Mouse (Mus musculus) ovary, postnatal 10 days (tissue): Measurements from ENCODE around the gene Gng4.

Experiments
- DNase-seq: peaks from one replicate; pipeline ENCODE4 v3.0.0; 2022; ENCODE audit warnings: low spot score

Gene Gng4

GRCm38 (mm10) chr13:13818696-13819095, 34.8 kb downstream of the Gng4 start:
- no peak for DNase-seq

- no peak for DNase-seq
These were observed 36.6 kb downstream of the Gng4 start for GRCm38 (mm10) chr13:13820234-13821123.

- DNase-seq, result no peak
These were observed 41.1 kb downstream of the Gng4 start for GRCm38 (mm10) chr13:13824946-13825345.

- DNase-seq, result no peak
These were observed 42.7 kb downstream of the Gng4 start for GRCm38 (mm10) chr13:13826533-13826932.

GRCm38 (mm10) chr13:13828125-13828524, 44.3 kb downstream of the Gng4 start:
- no peak for DNase-seq

GRCm38 (mm10) chr13:13830469-13831074, 46.7 kb downstream of the Gng4 start:
- no peak for DNase-seq

- DNase-seq, result no peak
These were observed 51.3 kb downstream of the Gng4 start for GRCm38 (mm10) chr13:13835180-13835579.

GRCm38 (mm10) chr13:13845021-13845420, 61.2 kb downstream of the Gng4 start:
- DNase-seq, result no peak

GRCm38 (mm10) chr13:13847075-13847599, 63.3 kb downstream of the Gng4 start:
- no peak for DNase-seq

GRCm38 (mm10) chr13:13857190-13857589, 73.3 kb downstream of the Gng4 start:
- no peak for DNase-seq

GRCm38 (mm10) chr13:13862346-13862745, 78.5 kb downstream of the Gng4 start:
- no peak for DNase-seq

- no peak for DNase-seq
These were observed 79.1 kb downstream of the Gng4 start for GRCm38 (mm10) chr13:13862941-13863340.

GRCm38 (mm10) chr13:13866339-13866738, 82.5 kb downstream of the Gng4 start:
- no peak for DNase-seq

- no peak for DNase-seq
These were observed 83.4 kb downstream of the Gng4 start for GRCm38 (mm10) chr13:13867078-13867759.

GRCm38 (mm10) chr13:13867922-13868321, 84.1 kb downstream of the Gng4 start:
- DNase-seq, result no peak
